Comparison of ENCODE assay signal across 10 mouse cellular contexts in the genomic region with DNA sequence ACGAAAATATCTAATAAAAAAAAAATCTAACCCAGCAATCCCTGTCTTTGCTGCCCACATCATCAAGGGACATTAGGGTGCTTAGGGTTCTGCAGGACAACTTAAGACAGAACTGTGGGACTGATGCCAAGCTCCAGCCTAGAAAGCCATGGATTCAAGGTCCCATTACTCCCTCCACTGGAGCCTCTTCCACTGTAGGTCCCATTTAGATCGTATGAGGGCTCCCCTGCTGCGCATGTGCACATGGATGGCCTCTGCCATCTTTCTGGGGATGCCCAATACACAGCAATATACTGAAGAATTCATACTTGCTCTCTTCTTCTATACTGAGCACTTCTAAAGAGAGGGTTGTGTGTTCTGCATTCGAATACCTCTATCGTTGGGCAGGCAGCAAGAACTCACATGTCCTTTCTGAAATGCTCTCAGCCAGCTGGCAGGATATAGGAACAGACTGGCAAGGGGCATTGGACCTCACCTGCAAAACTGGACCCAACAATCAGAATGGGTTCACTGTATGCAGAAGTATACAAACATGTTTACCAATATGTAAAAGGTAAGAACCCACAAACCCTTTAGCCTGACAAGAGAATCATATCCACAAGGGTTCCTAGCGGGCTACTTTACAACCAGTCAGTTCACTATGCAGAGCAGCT. TPM values are rescaled to one million over a fixed set of nuclear protein-coding genes. Genes with fewer than 3 reads are reported as not detected.
DNase-seq lines count a peak whose midpoint lies in the region; ATAC-seq and TF ChIP-seq lines count a peak whose summit lies in the region.
"Had no signal": no experiment of that assay in that cellular context is flagged by ENCODE, and none has a peak within 500 bp of the region (broad histone marks: within the 10 kb centered on the region; RNA-seq: fewer than 3 reads in every experiment).

No protein-coding gene starts in this region.

- peak overlapping the region; percentile 98 for H3K9ac ChIP-seq in heart, embryonic 13.5 days
- peak overlapping the region; percentile 99; the same call in 1 of the 2 replicates for H3K9ac ChIP-seq in forebrain, postnatal 0 days

- H3K4me2 ChIP-seq in heart, embryonic 13.5 days: peak overlapping the region; percentile 89
- H3K4me2 ChIP-seq in forebrain, postnatal 0 days (ENCODE audit: low read depth): peak overlapping the region; percentile 80

- peaks cover 30% of the 10 kb centered on the region for H3K4me1 ChIP-seq in heart, embryonic 13.5 days
- peaks cover 17% of the 10 kb centered on the region for H3K4me1 ChIP-seq in forebrain, postnatal 0 days (ENCODE audit: insufficient read depth)
- H3K4me1 ChIP-seq in midbrain, embryonic 10.5 days: peaks cover 30% of the 10 kb centered on the region

- H3K36me3 ChIP-seq in heart, embryonic 13.5 days: peaks cover 2% of the 10 kb centered on the region; the same call in 1 of the 2 replicates
- H3K36me3 ChIP-seq in forebrain, postnatal 0 days (ENCODE audit: insufficient read depth): no peaks in the 10 kb centered on the region
- H3K36me3 ChIP-seq in midbrain, embryonic 10.5 days: peaks cover 19% of the 10 kb centered on the region

- TF ChIP-seq CTCF in forebrain, postnatal 0 days (IDR thresholded peaks at IDR 0.05; ENCODE audit: low read depth): no peak

- H3K4me3 ChIP-seq in heart, embryonic 13.5 days: peak overlapping the region; percentile 95
- H3K4me3 ChIP-seq in forebrain, postnatal 0 days (ENCODE audit: low read depth, low read length): peak overlapping the region; percentile 90
- H3K4me3 ChIP-seq in midbrain, embryonic 10.5 days: peak overlapping the region; percentile 91

- H3K27ac ChIP-seq in heart, embryonic 13.5 days (replicated peaks): 0 out of 2 replicates have a peak overlapping the region, but pooled peaks have one; percentile 98
- no peak overlapping the region for H3K27ac ChIP-seq in forebrain, postnatal 0 days (ENCODE audit: low read depth, low read length)
- H3K27ac ChIP-seq in midbrain, embryonic 10.5 days (replicated peaks): no peak overlapping the region

- ATAC-seq in heart, embryonic 13.5 days (ENCODE audit: extremely low read depth, insufficient number of reproducible peaks, low FRiP score, low TSS enrichment): no peak
- no peak for ATAC-seq in forebrain, postnatal 0 days

- 80% methylated on average over 6 of the region's 6 CpGs for WGBS in heart, embryonic 13.5 days
- 82% methylated on average over 6 of the region's 6 CpGs for WGBS in forebrain, postnatal 0 days
- WGBS in midbrain, embryonic 10.5 days: 92% methylated on average over 6 of the region's 6 CpGs

- H3K9me3 ChIP-seq in heart, embryonic 13.5 days: no peaks in the 10 kb centered on the region
- no peaks in the 10 kb centered on the region for H3K9me3 ChIP-seq in forebrain, postnatal 0 days (ENCODE audit: low read length)
- no peaks in the 10 kb centered on the region for H3K9me3 ChIP-seq in midbrain, embryonic 10.5 days (replicated peaks)

- H3K27me3 ChIP-seq in heart, embryonic 13.5 days (replicated peaks): no peaks in the 10 kb centered on the region
- no peaks in the 10 kb centered on the region for H3K27me3 ChIP-seq in forebrain, postnatal 0 days (ENCODE audit: insufficient read depth, low read length)
- H3K27me3 ChIP-seq in midbrain, embryonic 10.5 days (ENCODE audit: low read depth, poor library complexity, severe bottlenecking): no peaks in the 10 kb centered on the region

- no peak for DNase-seq in heart, adult 8-10 months (ENCODE audit: low spot score)
- DNase-seq in cerebellum, adult 8-10 months: peak; percentile 27
- no peak for DNase-seq in forebrain, postnatal 0 days
- DNase-seq in midbrain, embryonic 10.5 days (ENCODE audit: low spot score): no peak
- DNase-seq in ovary, adult 18-20 months (ENCODE audit: low spot score): no peak
- DNase-seq in adrenal gland, adult 2 months: no peak
- no peak for DNase-seq in urinary bladder, postnatal 4 days (ENCODE audit: low spot score in 2 of 2)
- DNase-seq: thymus, adult 18-20 months had no signal

RNA-seq across cellular contexts. Expression of gene Gm20518, which starts 1.7 kb away (rescaled TPM):
- polyA plus RNA-seq in heart, embryonic 13.5 days (2015; fragmentation: Nextera tagmentation; extraction: Ambion mirVana): 0.12 and 0.14 TPM in 2 replicates
- total RNA-seq in heart, adult 8-10 months (2022): under 1 TPM; 0.13 to 0.65 (median 0.28) TPM
- total RNA-seq in forebrain, postnatal 0 days (2014; rRNA removed): 0.76 and 2.1 TPM in 2 replicates
- polyA plus RNA-seq in forebrain, postnatal 0 days (2015; fragmentation: Nextera tagmentation; extraction: Ambion mirVana): 0.05 and 0.07 TPM in 2 replicates
- 0.35 and 0.60 TPM in 2 replicates for polyA plus RNA-seq in midbrain, embryonic 10.5 days (2016; fragmentation: Nextera tagmentation; extraction: Ambion mirVana)
- total RNA-seq in adrenal gland, adult 2 months (2021): under 1 TPM in 1 of 2 experiments, not detected in 1; 0.09 TPM
- polyA plus RNA-seq in adrenal gland, adult 2 months (2012; rRNA removed): 0.58 and 0.67 TPM in 2 replicates

RNA-seq across cellular contexts. Expression of gene Tssk1, which starts 4.2 kb away (rescaled TPM):
- 0.04 TPM in 2 replicates for polyA plus RNA-seq in heart, embryonic 13.5 days (2015; fragmentation: Nextera tagmentation; extraction: Ambion mirVana)
- total RNA-seq in heart, adult 8-10 months (2022): under 1 TPM in 3 of 4 experiments, not detected in 1; 0.17 to 0.33 (median 0.22) TPM
- total RNA-seq in forebrain, postnatal 0 days (2014; rRNA removed): 0.08 TPM in 1 of 2 replicates, not detected in the other
- polyA plus RNA-seq in forebrain, postnatal 0 days (2015; fragmentation: Nextera tagmentation; extraction: Ambion mirVana): 0.05 TPM in 1 of 2 replicates, not detected in the other
- 0.05 TPM in 1 of 2 replicates, not detected in the other for polyA plus RNA-seq in midbrain, embryonic 10.5 days (2016; fragmentation: Nextera tagmentation; extraction: Ambion mirVana)
- not detected for total RNA-seq in adrenal gland, adult 2 months (2021)
- 0.03 TPM in 1 of 2 replicates, not detected in the other for polyA plus RNA-seq in adrenal gland, adult 2 months (2012; rRNA removed)
- total RNA-seq: left cerebral cortex, adult 8-10 months had no signal

RNA-seq across cellular contexts. Expression of gene Dgcr2, which starts 8.5 kb away (rescaled TPM):
- 47.8 and 48.4 TPM in 2 replicates for polyA plus RNA-seq in heart, embryonic 13.5 days (2015; fragmentation: Nextera tagmentation; extraction: Ambion mirVana)
- 10 to 100 TPM; 44.4 to 51.8 (median 48.7) TPM for total RNA-seq in heart, adult 8-10 months (2022)
- 97.7 and 139 TPM in 2 replicates for total RNA-seq in forebrain, postnatal 0 days (2014; rRNA removed)
- 73.7 and 90.7 TPM in 2 replicates for polyA plus RNA-seq in forebrain, postnatal 0 days (2015; fragmentation: Nextera tagmentation; extraction: Ambion mirVana)
- 102 and 111 TPM in 2 replicates for polyA plus RNA-seq in midbrain, embryonic 10.5 days (2016; fragmentation: Nextera tagmentation; extraction: Ambion mirVana)
- 10 to 100 TPM; 62.1 to 68.1 TPM for total RNA-seq in adrenal gland, adult 2 months (2021)
- polyA plus RNA-seq in adrenal gland, adult 2 months (2012; rRNA removed): 139 and 166 TPM in 2 replicates

RNA-seq across cellular contexts. Expression of gene Tssk2, which starts 8.6 kb away (rescaled TPM):
- not detected in 2 replicates for polyA plus RNA-seq in heart, embryonic 13.5 days (2015; fragmentation: Nextera tagmentation; extraction: Ambion mirVana)
- total RNA-seq in heart, adult 8-10 months (2022): under 1 TPM in 1 of 4 experiments, not detected in 3; 0.20 TPM
- total RNA-seq in forebrain, postnatal 0 days (2014; rRNA removed): not detected in 2 replicates
- not detected in 2 replicates for polyA plus RNA-seq in forebrain, postnatal 0 days (2015; fragmentation: Nextera tagmentation; extraction: Ambion mirVana)
- polyA plus RNA-seq in midbrain, embryonic 10.5 days (2016; fragmentation: Nextera tagmentation; extraction: Ambion mirVana): 0.11 and 0.19 TPM in 2 replicates
- total RNA-seq in adrenal gland, adult 2 months (2021): not detected
- not detected in 2 replicates for polyA plus RNA-seq in adrenal gland, adult 2 months (2012; rRNA removed)
- total RNA-seq: left cerebral cortex, adult 8-10 months had no signal

RNA-seq across cellular contexts. Expression of gene Ess2, which starts 21.3 kb away (rescaled TPM):
- polyA plus RNA-seq in heart, embryonic 13.5 days (2015; fragmentation: Nextera tagmentation; extraction: Ambion mirVana): 27.5 and 29.8 TPM in 2 replicates
- total RNA-seq in heart, adult 8-10 months (2022): 10 to 100 TPM in 1 of 4 experiments, 1 to 10 TPM in 3; 8.0 to 10.1 (median 9.6) TPM
- 50.4 and 50.5 TPM in 2 replicates for total RNA-seq in forebrain, postnatal 0 days (2014; rRNA removed)
- 41.5 and 46.2 TPM in 2 replicates for polyA plus RNA-seq in forebrain, postnatal 0 days (2015; fragmentation: Nextera tagmentation; extraction: Ambion mirVana)
- 51.9 and 60.5 TPM in 2 replicates for polyA plus RNA-seq in midbrain, embryonic 10.5 days (2016; fragmentation: Nextera tagmentation; extraction: Ambion mirVana)
- total RNA-seq in adrenal gland, adult 2 months (2021): 10 to 100 TPM; 14.1 to 15.5 TPM
- 19.5 and 22.6 TPM in 2 replicates for polyA plus RNA-seq in adrenal gland, adult 2 months (2012; rRNA removed)
